8 mouse cellular contexts compared by ENCODE assay signal in genomic region chr6:90716853-90717252, GRCm38 (mm10).
DNase-seq lines count a peak whose midpoint lies in the region; ATAC-seq and TF ChIP-seq lines count a peak whose summit lies in the region.

No protein-coding gene starts in this region.

- H3K27ac ChIP-seq in heart, embryonic 12.5 days (ENCODE audit: poor library complexity, severe bottlenecking) = peak overlapping the region; percentile 80; the same call in 1 of the 2 replicates
- no peak overlapping the region for H3K27ac ChIP-seq in hindbrain, embryonic 11.5 days (ENCODE audit: low read depth, low read length)
- H3K27ac ChIP-seq in liver, embryonic 16.5 days (ENCODE audit: low read length) = no peak overlapping the region

- intact Hi-C loops in heart, postnatal 10 days (cut with DNase I) = no loop called here

- no peak overlapping the region for H3K9ac ChIP-seq in heart, embryonic 12.5 days
- no peak overlapping the region; the same call in 1 of the 2 replicates for H3K9ac ChIP-seq in hindbrain, embryonic 11.5 days (ENCODE audit: low read depth, low read length)
- no peak overlapping the region for H3K9ac ChIP-seq in liver, embryonic 16.5 days (ENCODE audit: low read depth, low read length)

- WGBS in heart, embryonic 12.5 days = 52% methylated on average over 4 of the region's 4 CpGs
- WGBS in hindbrain, embryonic 11.5 days = 45% methylated on average over 4 of the region's 4 CpGs
- WGBS in liver, embryonic 16.5 days (ENCODE audit: insufficient replicate concordance) = 42% methylated on average over 4 of the region's 4 CpGs

- H3K27me3 ChIP-seq in heart, embryonic 12.5 days (replicated peaks) = no peaks in the 10 kb centered on the region
- peaks cover 11% of the 10 kb centered on the region for H3K27me3 ChIP-seq in G1E (ENCODE audit: insufficient read depth, low read length)
- H3K27me3 ChIP-seq in hindbrain, embryonic 11.5 days (ENCODE audit: control insufficient read depth, insufficient read depth, low read length) = no peaks in the 10 kb centered on the region
- no peaks in the 10 kb centered on the region for H3K27me3 ChIP-seq in liver, embryonic 16.5 days (ENCODE audit: control insufficient read depth, insufficient read depth, low read depth, low read length)

- H3K4me2 ChIP-seq in heart, embryonic 12.5 days = peak overlapping the region; percentile 98
- peak overlapping the region; percentile 84; the same call in 1 of the 2 replicates for H3K4me2 ChIP-seq in hindbrain, embryonic 11.5 days (replicated peaks; ENCODE audit: low read depth, low read length)
- H3K4me2 ChIP-seq in liver, embryonic 16.5 days (ENCODE audit: low read depth, low read length) = peak overlapping the region; percentile 84

- H3K36me3 ChIP-seq in heart, embryonic 12.5 days = 0 out of 2 replicates have a peak, but pooled peaks cover 3% of the 10 kb centered on the region
- peaks cover 27% of the 10 kb centered on the region for H3K36me3 ChIP-seq in G1E (replicated peaks)
- no peaks in the 10 kb centered on the region for H3K36me3 ChIP-seq in hindbrain, embryonic 11.5 days (ENCODE audit: control insufficient read depth, insufficient read depth, low read length)
- H3K36me3 ChIP-seq in liver, embryonic 16.5 days (ENCODE audit: control insufficient read depth, insufficient read depth) = no peaks in the 10 kb centered on the region

- no peaks in the 10 kb centered on the region for H3K9me3 ChIP-seq in heart, embryonic 12.5 days (replicated peaks)
- no peaks in the 10 kb centered on the region for H3K9me3 ChIP-seq in G1E (replicated peaks)
- H3K9me3 ChIP-seq in hindbrain, embryonic 11.5 days (ENCODE audit: control insufficient read depth, low read length) = no peaks in the 10 kb centered on the region
- H3K9me3 ChIP-seq in liver, embryonic 16.5 days (replicated peaks; ENCODE audit: control insufficient read depth, low read length) = no peaks in the 10 kb centered on the region

- TF ChIP-seq CTCF in G1E (IDR thresholded peaks at IDR 0.05; ENCODE audit: low read depth, low read length) = no peak

- ATAC-seq in heart, embryonic 12.5 days (ENCODE audit: insufficient number of reproducible peaks, low FRiP score) = no peak
- ATAC-seq in G1E (ENCODE audit: extremely low read depth, insufficient number of reproducible peaks, low FRiP score, poor library complexity, severe bottlenecking) = no peak
- ATAC-seq in hindbrain, embryonic 11.5 days (ENCODE audit: low FRiP score) = peak; percentile 15; the same call in 1 of the 2 replicates
- no peak for ATAC-seq in liver, embryonic 16.5 days (ENCODE audit: low read depth)
- no peak for ATAC-seq in megakaryocyte-erythroid progenitor cell, adult 5-6 weeks (replicated peaks; ENCODE audit: low FRiP score, low TSS enrichment, poor library complexity, severe bottlenecking)

- peak overlapping the region; percentile 81 for H3K4me3 ChIP-seq in heart, embryonic 12.5 days
- H3K4me3 ChIP-seq in G1E (ENCODE audit: low read depth, low read length) = peak overlapping the region; percentile 83; the same call in 1 of the 2 replicates
- peak overlapping the region; percentile 64 for H3K4me3 ChIP-seq in hindbrain, embryonic 11.5 days (ENCODE audit: low read depth, low read length)
- H3K4me3 ChIP-seq in liver, embryonic 16.5 days (ENCODE audit: low read depth, low read length) = peak overlapping the region; percentile 84

- DNase-seq in heart, postnatal 10 days = no peak
- no peak for DNase-seq in G1E (ENCODE audit: low spot score)
- DNase-seq in hindbrain, embryonic 11.5 days (ENCODE audit: low spot score) = no peak
- DNase-seq in embryo, embryonic 11 days = no peak
- DNase-seq in urinary bladder, adult 2 months (ENCODE audit: low spot score) = no peak

- H3K4me1 ChIP-seq in heart, embryonic 12.5 days (replicated peaks) = peaks cover 86% of the 10 kb centered on the region
- peaks cover 42% of the 10 kb centered on the region for H3K4me1 ChIP-seq in G1E (ENCODE audit: insufficient read depth, low read depth, low read length)
- H3K4me1 ChIP-seq in hindbrain, embryonic 11.5 days (replicated peaks; ENCODE audit: control insufficient read depth, insufficient read depth, low read length) = peaks cover 21% of the 10 kb centered on the region
- peaks cover 42% of the 10 kb centered on the region for H3K4me1 ChIP-seq in liver, embryonic 16.5 days (ENCODE audit: control insufficient read depth, low read depth, low read length)
